Mouse (Mus musculus): Measurements from ENCODE around the gene Map3k10.

DNA sequence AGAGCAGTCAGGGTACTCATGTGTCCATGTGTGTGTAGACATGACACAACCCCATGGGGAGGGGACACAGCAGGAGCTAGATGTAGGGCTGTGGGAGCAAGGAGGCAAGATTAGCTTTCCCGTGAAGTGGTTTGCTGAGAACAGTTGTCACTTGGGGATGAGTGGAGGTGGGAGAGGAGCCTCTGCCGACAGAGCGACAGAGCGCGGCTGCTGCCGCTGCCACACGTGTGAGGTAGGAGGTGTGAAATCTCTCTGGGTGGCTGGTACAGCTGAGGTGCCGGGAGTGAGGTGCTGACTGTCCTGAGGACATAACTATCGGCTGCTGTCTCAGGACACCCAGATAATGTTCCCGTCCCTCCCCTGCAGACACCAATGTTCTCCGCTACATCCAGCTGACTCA, 18.9 kb downstream of the Map3k10 start:
- TF ChIP-seq CTCF (conservative IDR thresholded peaks at IDR 0.05; ENCODE audit: low read length) (no peak), POU5F1 (IDR thresholded peaks at IDR 0.05; ENCODE audit: borderline replicate concordance, low read length) (no peak)

Data from E14TG2a.4 (cell line).